Mouse (Mus musculus): ENCODE results near the gene Rnaseh2a. TPM values are rescaled to one million over a fixed set of nuclear protein-coding genes. Genes with fewer than 3 reads are reported as not detected.
A peak's percentile ranks its signal among the peaks of the same experiment; 100 is the strongest.

Rnaseh2a gene
- polyA plus RNA-seq (2016; fragmentation: Nextera tagmentation; extraction: Ambion mirVana), result 117 and 124 TPM in 2 replicates

DNA sequence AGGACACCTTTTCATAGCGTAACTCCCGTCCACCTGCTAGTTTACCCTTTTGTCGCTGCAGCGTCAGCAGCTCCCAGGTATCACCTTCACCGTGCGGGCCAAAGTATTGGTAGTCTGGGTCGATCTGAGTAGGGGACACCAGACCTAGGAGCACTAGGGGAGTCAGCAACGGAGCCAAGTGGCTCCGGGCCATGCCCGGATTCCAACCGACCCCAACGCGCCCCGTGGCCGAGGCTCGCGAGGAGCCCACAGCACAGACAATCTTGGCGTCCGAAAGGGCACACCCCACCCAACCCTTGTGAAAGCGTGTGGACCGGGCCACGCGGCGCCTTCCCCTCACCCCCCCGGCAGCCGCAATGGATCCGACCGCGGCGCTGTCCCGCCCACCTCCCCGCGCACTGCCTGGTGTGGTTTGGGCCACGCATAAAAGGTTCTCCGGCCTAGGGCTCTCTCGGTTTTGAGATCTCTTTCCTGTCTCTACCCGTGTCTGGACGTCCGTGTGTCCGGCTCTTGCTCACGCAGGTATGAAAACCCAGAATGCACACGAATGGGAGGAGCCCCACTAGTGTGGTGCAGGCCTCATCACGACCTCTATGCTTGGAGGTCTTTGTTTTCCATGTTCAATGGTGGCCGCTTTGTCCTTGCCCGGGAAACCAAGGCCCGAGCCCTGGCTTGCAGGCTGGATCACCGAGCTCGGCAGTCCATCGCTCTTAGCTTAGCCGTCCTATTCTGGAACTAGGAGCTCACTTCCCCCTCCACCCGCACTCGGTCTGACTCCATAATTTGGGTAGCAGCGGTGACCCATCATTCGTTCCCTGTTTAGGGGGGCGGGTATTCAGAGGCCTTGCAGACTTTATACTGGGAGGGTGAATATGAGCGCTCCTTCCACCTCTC lies at the start of gene Rnaseh2a, which contains the start of the genes Gm49661 and Prdx2:
Rnaseh2a (minus strand) TSS at position 527 of the 894 bp plus-strand sequence.
Gm49661 (minus strand) TSS at position 193 of the 894 bp plus-strand sequence.
Prdx2 (plus strand) TSS at position 347 of the 894 bp plus-strand sequence.
- Histone ChIP-seq H3K9ac (peak within 1 kb of the TSS; percentile 90), H3K4me3 (replicated peaks) (peak within 1 kb of the TSS; percentile 63), H3K36me3 (replicated peaks) (peaks cover 38% of the 10 kb centered on the region), H3K27ac (peak within 1 kb of the TSS; percentile 76), H3K9me3 (no peaks in the 10 kb centered on the region), H3K27me3 (no peaks in the 10 kb centered on the region), H3K4me1 (peaks cover 37% of the 10 kb centered on the region), H3K4me2 (peak within 1 kb of the TSS; percentile 94)
- ATAC-seq (ENCODE audit: low FRiP score), result peak; percentile 77
- under 1% methylated on average over 56 of the region's 56 CpGs for WGBS

GRCm38 (mm10) chr8:85017209-85017608 lies 47.6 kb upstream of the Rnaseh2a start:
- 29% methylated on average over 5 of the region's 5 CpGs for WGBS
- H3K4me3 ChIP-seq (replicated peaks), result no peak overlapping the region
- H3K4me1 ChIP-seq, result peaks cover 11% of the 10 kb centered on the region
- ATAC-seq (ENCODE audit: low FRiP score), result no peak
- peaks cover 51% of the 10 kb centered on the region for H3K36me3 ChIP-seq (replicated peaks)
- H3K9ac ChIP-seq, result no peak overlapping the region
- no peak overlapping the region for H3K27ac ChIP-seq
- H3K9me3 ChIP-seq, result no peaks in the 10 kb centered on the region
- no peak overlapping the region for H3K4me2 ChIP-seq
- peaks cover 29% of the 10 kb centered on the region for H3K27me3 ChIP-seq

DNA sequence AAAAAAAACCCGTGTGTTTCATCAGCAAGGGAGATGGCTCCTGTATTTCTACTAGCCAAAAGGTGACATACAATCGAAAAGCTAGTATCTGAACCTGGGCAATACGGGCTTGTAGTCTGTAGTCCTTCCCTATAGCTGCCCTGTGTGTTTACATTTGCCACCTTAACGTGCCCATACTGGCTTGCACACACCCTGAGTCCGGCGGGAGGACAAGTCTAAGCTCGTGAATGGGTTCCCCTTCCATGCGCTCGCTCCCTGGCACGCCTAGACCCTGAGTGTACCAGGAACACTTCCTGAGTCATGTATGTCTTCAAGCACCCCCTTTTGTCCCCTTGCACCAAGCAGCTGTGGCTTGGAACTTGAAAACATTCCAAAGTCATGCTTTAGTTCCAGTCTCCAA lies 47.2 kb upstream of the Rnaseh2a start:
- no peak overlapping the region for H3K4me3 ChIP-seq (replicated peaks)
- no peak overlapping the region for H3K27ac ChIP-seq
- H3K9me3 ChIP-seq, result no peaks in the 10 kb centered on the region
- ATAC-seq (ENCODE audit: low FRiP score), result no peak
- peaks cover 34% of the 10 kb centered on the region for H3K27me3 ChIP-seq
- 72% methylated on average over 10 of the region's 10 CpGs for whole genome bisulfite sequencing
- H3K4me1 ChIP-seq, result peaks cover 6% of the 10 kb centered on the region
- H3K36me3 ChIP-seq (replicated peaks), result peaks cover 46% of the 10 kb centered on the region
- no peak overlapping the region for H3K9ac ChIP-seq
- H3K4me2 ChIP-seq, result no peak overlapping the region

GRCm38 (mm10) chr8:85014431-85014830 lies 44.9 kb upstream of the Rnaseh2a start, which contains the start of gene Best2:
Gene Best2 (minus strand): TSS chr8:85014531.
- ATAC-seq (ENCODE audit: low FRiP score), result no peak
- Histone ChIP-seq H3K36me3 (replicated peaks) (peaks cover 23% of the 10 kb centered on the region), H3K27ac (no peak within 1 kb of the TSS), H3K4me3 (replicated peaks) (peak within 1 kb of the TSS; percentile 37), H3K4me2 (peak within 1 kb of the TSS; percentile 76), H3K27me3 (peaks cover 50% of the 10 kb centered on the region), H3K9me3 (0 out of 2 replicates have a peak, but pooled peaks cover under 1% of the 10 kb centered on the region), H3K4me1 (peaks cover 6% of the 10 kb centered on the region), H3K9ac (peak within 1 kb of the TSS; percentile 59)
- WGBS, result 61% methylated on average over 1 of the region's 2 CpGs

DNA sequence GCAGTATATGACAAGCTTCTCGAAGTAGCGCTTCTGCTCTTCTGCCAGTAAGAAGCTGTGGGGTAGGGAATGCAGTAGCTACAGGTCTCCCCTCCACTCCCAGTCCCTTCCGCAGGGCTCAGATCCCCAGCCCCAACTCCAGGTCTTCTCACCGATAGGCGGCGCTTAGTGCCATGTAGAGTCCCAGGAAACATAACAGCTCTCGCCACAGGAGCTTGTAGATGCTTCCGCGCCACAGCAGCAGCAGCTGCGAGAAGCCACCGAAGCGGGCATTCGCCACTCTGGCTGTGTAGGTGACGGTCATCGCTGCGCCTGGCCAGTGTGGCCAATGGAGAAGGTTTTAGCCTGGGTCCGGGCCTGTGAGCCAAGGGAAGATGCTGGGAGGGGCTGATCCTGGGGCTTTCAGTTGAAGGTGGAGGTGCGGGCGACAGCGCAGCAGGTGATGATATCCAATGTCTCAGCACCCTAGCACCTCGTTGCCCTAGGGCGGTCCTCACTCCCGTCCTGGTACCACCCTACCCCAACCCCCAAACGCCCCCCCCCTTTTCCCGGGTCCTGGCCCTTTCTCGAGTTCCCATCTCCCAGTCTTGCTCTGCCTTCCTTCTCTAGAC lies 43.8 kb upstream of the Rnaseh2a start:
- Histone ChIP-seq H3K36me3 (replicated peaks) (peaks cover 12% of the 10 kb centered on the region), H3K27me3 (peaks cover 60% of the 10 kb centered on the region), H3K9me3 (0 out of 2 replicates have a peak, but pooled peaks cover 5% of the 10 kb centered on the region), H3K4me2 (peak overlapping the region; percentile 76), H3K4me3 (replicated peaks) (peak overlapping the region; percentile 37), H3K9ac (peak overlapping the region; percentile 59), H3K27ac (no peak overlapping the region), H3K4me1 (peaks cover 6% of the 10 kb centered on the region)
- 6% methylated on average over 25 of the region's 26 CpGs for WGBS
- peak; percentile 79; the same call in 1 of the 2 replicates for ATAC-seq (ENCODE audit: low FRiP score)

GRCm38 (mm10) chr8:85011242-85011641 lies 41.7 kb upstream of the Rnaseh2a start:
- H3K4me3 ChIP-seq (replicated peaks), result no peak overlapping the region
- H3K9me3 ChIP-seq, result 0 out of 2 replicates have a peak, but pooled peaks cover 5% of the 10 kb centered on the region
- H3K27ac ChIP-seq, result no peak overlapping the region
- peaks cover 6% of the 10 kb centered on the region for H3K4me1 ChIP-seq
- H3K36me3 ChIP-seq (replicated peaks), result no peaks in the 10 kb centered on the region
- no peak overlapping the region for H3K4me2 ChIP-seq
- H3K27me3 ChIP-seq, result peaks cover 74% of the 10 kb centered on the region
- H3K9ac ChIP-seq, result no peak overlapping the region
- WGBS, result 21% methylated on average over 28 of the region's 28 CpGs
- ATAC-seq (ENCODE audit: low FRiP score), result no peak

GRCm38 (mm10) chr8:85007686-85008085 lies 38.1 kb upstream of the Rnaseh2a start:
- H3K4me1 ChIP-seq, result no peaks in the 10 kb centered on the region
- no peak overlapping the region for H3K4me3 ChIP-seq (replicated peaks)
- H3K36me3 ChIP-seq (replicated peaks), result no peaks in the 10 kb centered on the region
- no peak overlapping the region for H3K27ac ChIP-seq
- H3K4me2 ChIP-seq, result no peak overlapping the region
- H3K9ac ChIP-seq, result no peak overlapping the region
- 17% methylated on average over 25 of the region's 25 CpGs for WGBS
- peaks cover 54% of the 10 kb centered on the region for H3K27me3 ChIP-seq
- H3K9me3 ChIP-seq, result 0 out of 2 replicates have a peak, but pooled peaks cover 5% of the 10 kb centered on the region
- ATAC-seq (ENCODE audit: low FRiP score), result no peak

- under 1% methylated on average over 19 of the region's 19 CpGs for WGBS
- H3K4me3 ChIP-seq (replicated peaks), result peak overlapping the region; percentile 10; the same call in 1 of the 2 replicates
- H3K4me1 ChIP-seq, result peaks cover 14% of the 10 kb centered on the region
- peaks cover 21% of the 10 kb centered on the region for H3K27me3 ChIP-seq
- peak overlapping the region; percentile 42 for H3K4me2 ChIP-seq
- no peaks in the 10 kb centered on the region; the same call in 1 of the 2 replicates for H3K36me3 ChIP-seq (replicated peaks)
- no peak overlapping the region for H3K27ac ChIP-seq
- peak; percentile 81 for ATAC-seq (ENCODE audit: low FRiP score)
- H3K9ac ChIP-seq, result no peak overlapping the region; the same call in 1 of the 2 replicates
- H3K9me3 ChIP-seq, result no peaks in the 10 kb centered on the region
Observed at GRCm38 (mm10) chr8:84997649-84998295, 28.2 kb upstream of the Rnaseh2a start.

DNA sequence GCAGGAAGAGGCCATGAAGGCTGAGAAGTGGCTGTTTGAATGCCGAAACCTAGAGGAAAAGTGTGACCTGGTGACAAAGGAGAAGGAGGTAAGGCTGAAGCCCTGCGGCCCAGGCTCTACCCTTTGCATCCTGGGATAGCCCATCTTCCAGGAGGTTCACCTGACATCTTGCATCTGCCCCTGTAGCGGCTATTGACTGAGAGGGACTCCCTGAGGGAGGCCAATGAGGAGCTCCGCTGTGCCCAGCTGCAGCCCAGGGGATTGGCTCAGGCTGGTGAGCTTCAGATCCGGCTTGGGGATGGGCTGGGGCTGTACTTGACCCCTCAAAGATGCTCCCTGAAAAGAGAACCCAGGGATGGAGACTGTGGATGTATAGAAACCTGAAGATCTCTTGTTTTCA lies 27.4 kb upstream of the Rnaseh2a start:
- H3K4me1 ChIP-seq, result peaks cover 14% of the 10 kb centered on the region
- no peak overlapping the region for H3K27ac ChIP-seq
- no peak overlapping the region for H3K9ac ChIP-seq
- no peak for ATAC-seq (ENCODE audit: low FRiP score)
- H3K9me3 ChIP-seq, result no peaks in the 10 kb centered on the region
- no peak overlapping the region for H3K4me3 ChIP-seq (replicated peaks)
- 74% methylated on average over 5 of the region's 5 CpGs for WGBS
- H3K27me3 ChIP-seq, result peaks cover 24% of the 10 kb centered on the region
- H3K4me2 ChIP-seq, result no peak overlapping the region
- H3K36me3 ChIP-seq (replicated peaks), result no peaks in the 10 kb centered on the region; the same call in 1 of the 2 replicates

GRCm38 (mm10) chr8:84995680-84996079 lies 26.1 kb upstream of the Rnaseh2a start:
- H3K9me3 ChIP-seq, result no peaks in the 10 kb centered on the region
- 0 out of 2 replicates have a peak overlapping the region, but pooled peaks have one; percentile 9 for H3K27ac ChIP-seq
- WGBS, result 29% methylated on average over 25 of the region's 25 CpGs
- no peak for ATAC-seq (ENCODE audit: low FRiP score)
- H3K27me3 ChIP-seq, result peaks cover 24% of the 10 kb centered on the region
- H3K4me3 ChIP-seq (replicated peaks), result peak overlapping the region; percentile 5; the same call in 1 of the 2 replicates
- H3K4me1 ChIP-seq, result peaks cover 20% of the 10 kb centered on the region
- no peak overlapping the region for H3K9ac ChIP-seq
- H3K4me2 ChIP-seq, result peak overlapping the region; percentile 27; the same call in 1 of the 2 replicates
- H3K36me3 ChIP-seq (replicated peaks), result no peaks in the 10 kb centered on the region; the same call in 1 of the 2 replicates

DNA sequence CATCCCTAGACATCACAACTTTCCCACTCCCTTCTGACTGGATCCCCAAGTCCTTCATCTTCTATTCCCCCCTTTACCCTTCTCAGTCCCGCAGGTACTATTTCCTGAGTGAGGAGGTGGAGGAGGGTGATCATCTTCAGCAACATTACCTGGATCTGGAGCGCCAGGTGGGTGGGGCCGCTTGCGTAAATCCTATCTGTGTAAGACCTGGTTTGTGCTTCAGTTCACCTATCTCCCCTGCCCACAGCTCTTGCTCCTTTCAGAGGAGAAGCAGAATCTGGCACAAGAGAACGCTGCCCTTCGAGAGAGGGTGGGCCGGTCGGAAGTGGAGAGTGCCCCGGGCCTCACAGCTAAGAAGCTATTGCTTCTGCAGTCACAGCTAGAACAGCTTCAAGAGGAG lies 24.8 kb upstream of the Rnaseh2a start:
- peaks cover 23% of the 10 kb centered on the region for H3K4me1 ChIP-seq
- peaks cover 25% of the 10 kb centered on the region for H3K27me3 ChIP-seq
- H3K27ac ChIP-seq, result no peak overlapping the region
- no peak overlapping the region for H3K4me3 ChIP-seq (replicated peaks)
- ATAC-seq (ENCODE audit: low FRiP score), result no peak
- H3K4me2 ChIP-seq, result no peak overlapping the region
- no peaks in the 10 kb centered on the region; the same call in 1 of the 2 replicates for H3K36me3 ChIP-seq (replicated peaks)
- H3K9ac ChIP-seq, result no peak overlapping the region
- 95% methylated on average over 9 of the region's 9 CpGs for WGBS
- no peaks in the 10 kb centered on the region for H3K9me3 ChIP-seq

Measured in forebrain, embryonic 12.5 days (tissue).